Mouse (Mus musculus) 3T3-L1 (cell line): ENCODE results near the gene Grk3.

Experiments
- DNase-seq: peaks from one replicate; pipeline ENCODE4 v3.0.0-alpha.2; 2015; ENCODE audit warnings: low read depth, low spot score

Gene Grk3

GRCm38 (mm10) chr5:113009183-113009820, 6.3 kb downstream of the Grk3 start:
- DNase-seq = no peak

DNA sequence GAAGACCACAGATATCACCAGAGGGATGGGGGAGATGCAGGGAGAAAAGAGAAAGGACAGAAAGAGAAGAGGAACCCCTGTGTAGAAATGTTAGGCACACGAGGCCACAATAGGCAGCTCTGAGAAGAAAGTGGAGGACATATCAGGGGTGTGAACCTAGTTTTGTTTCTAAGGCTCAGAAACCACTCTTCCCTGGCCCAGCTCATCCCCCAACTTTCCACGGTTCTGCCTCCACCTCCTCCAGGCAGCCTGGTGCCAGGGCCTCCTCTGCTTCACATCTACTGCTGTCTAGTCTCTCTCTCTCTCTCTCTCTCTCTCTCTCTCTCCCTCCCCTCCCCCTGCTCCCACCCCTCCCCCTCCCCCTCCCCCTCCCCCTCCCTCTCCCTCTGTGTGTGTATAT, 7.1 kb downstream of the Grk3 start:
- DNase-seq = no peak

DNA sequence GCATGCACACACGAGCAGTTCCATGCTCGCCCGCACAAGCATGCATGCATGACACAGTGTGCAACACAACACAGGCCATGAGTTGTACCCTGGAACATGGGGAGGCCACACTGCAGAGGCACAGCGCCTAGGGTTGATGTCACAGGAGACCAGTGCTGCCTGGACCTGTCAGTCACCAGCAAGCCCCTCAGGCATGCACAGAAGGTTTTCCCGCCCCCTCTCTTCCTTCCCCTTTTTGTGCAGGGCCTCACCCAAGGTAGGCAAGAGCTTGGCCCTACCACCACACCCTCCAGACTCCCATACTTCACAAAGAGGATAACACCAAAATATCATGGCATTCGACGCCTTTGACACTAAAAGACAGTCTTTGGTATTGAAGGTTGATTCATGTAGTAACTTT, 8.6 kb downstream of the Grk3 start:
- DNase-seq = no peak

GRCm38 (mm10) chr5:113005941-113006391, 9.6 kb downstream of the Grk3 start:
- DNase-seq = no peak

DNA sequence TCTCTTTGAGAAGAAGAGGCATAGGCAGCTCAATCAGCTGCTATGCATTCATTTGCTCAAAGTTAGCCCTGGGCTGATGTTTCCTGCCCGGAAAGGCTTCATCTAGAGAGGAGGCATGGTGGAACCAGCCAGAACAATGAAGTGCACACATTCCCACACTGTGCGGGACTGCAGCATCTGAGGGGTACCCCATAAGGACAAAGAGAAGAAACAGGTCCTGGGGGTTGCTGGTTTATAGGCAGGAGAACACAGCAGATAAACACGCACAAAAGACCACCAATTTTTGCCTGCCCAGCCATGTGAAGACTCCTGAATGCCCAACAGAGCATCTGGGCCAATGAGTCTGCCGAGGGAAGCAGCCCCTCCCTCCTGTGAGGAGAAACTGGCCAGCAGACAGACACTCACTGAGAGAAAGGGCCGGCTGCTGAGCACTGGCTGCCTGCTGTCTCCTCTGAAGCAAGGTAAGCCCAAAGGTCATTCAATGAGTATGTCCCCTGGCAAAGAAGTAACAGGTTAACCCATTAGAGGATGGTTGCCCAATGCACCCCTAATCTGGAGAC, 12.7 kb downstream of the Grk3 start:
- DNase-seq = no peak

GRCm38 (mm10) chr5:112999227-112999626, 16.4 kb downstream of the Grk3 start:
- DNase-seq = no peak

DNA sequence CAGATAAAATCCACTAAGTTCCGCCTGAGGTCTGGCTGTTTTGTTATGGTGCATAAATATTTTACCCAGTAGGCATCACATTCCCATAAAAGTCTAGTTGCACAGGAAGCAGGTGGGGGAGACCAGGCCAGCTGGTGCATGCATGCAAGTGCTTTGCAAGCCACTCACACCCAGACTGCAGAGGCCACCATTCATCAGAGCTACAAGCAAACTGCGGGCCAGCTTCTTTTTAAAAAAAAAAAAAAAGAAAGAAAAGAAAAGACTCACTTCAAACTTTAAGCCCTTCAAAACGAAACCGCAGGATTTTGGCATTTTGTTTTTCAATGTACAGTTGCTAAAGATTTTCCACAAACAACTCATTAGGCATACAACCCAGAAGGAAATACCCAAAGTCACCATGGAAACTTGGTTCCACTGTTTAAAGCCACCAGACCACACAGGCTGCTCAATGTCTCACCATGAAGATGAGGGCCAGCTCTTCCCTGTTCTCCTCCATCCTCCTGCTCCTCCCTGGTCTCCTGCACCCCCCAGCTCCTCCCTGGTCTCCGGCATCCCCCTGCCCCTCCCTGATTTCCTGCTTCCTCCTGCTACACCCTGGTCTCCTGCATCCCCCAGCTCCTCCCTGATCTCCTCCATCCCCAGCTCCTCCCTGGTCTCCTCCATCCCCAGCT, 17.9 kb downstream of the Grk3 start:
- no peak for DNase-seq

- no peak for DNase-seq
Observed at GRCm38 (mm10) chr5:112991245-112991644, 24.3 kb downstream of the Grk3 start.

GRCm38 (mm10) chr5:112981931-112982330, 33.7 kb downstream of the Grk3 start:
- DNase-seq = no peak

DNA sequence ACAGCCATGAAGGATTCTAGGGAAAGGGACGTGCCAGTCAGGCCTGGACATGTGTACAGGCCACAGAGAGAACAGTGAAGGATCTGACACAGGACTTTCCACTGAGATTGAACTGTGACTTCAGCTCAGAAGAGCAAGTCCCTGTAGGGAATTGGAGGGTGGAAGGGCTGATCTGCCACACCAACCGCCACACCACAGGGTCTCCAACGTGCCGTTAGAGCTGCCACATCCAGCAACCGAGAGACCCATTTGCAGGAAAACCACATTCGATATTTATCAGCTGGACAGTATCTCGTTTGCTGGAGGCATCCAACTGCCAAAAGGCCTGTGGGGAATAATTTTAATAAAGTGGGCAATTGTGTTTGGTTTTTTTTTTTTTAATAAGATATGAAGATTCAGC, 35.9 kb downstream of the Grk3 start:
- no peak for DNase-seq

GRCm38 (mm10) chr5:112979195-112979594, 36.4 kb downstream of the Grk3 start:
- no peak for DNase-seq

DNA sequence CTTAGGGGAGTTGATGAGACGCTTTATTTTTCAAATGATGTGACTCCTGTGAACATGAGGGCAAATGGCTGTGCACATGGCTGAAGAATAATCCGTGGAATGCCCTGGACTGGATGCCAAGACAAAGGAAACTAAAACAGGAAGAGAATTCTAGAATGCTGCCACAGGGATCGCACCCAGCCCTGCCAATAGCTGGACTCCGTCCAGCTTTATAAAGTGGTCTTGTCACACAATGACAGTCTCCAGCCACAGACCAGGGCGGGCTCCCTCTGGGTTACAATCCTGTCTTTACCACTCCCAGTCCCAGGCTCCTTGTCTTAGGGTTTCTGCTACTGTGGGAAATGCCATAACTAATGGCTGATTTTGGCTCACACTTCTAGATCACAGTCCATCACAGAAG, 38.5 kb downstream of the Grk3 start:
- DNase-seq = no peak

DNA sequence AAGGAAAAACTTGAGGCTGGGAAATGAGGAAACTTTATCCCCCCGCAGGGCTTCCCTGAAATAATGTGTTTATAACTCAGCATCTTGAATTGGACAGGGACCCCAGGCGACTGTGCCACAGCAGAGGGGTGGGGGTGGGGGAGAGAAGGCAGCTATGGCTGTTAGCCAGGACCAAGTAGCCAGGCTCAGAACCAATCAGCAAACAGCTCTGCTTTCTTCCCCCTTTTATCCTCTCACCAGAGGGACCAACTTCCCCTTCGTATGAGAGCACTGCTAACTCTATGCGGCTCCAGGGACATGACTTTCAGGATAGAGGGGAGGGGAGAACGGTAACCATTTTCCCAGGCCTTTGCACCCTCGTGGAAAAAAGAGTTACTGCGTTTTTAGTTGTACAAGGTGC, 42.0 kb downstream of the Grk3 start:
- no peak for DNase-seq

DNA sequence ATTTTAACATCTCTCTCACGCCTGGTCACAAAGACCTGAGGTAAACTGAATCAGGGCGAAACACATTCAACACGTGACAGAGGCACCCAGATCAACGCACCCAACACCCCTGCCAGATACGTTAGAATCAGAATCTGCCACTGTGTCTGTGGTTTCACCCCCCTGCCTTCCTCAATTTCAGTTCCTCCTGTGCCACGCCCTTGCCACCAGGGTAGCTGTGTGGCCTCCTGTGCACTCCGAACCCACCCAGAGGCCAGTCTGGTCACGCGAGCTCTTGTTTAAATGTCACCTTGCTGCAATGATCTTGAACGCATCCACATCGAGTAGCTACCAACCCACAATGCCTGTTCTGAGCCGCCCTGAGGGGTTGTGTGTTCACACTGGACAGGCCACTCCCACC, 43.3 kb downstream of the Grk3 start:
- DNase-seq = no peak

GRCm38 (mm10) chr5:112963495-112963894, 52.1 kb downstream of the Grk3 start:
- no peak for DNase-seq

- DNase-seq = no peak
Observed at GRCm38 (mm10) chr5:112962166-112962565, 53.4 kb downstream of the Grk3 start.

DNA sequence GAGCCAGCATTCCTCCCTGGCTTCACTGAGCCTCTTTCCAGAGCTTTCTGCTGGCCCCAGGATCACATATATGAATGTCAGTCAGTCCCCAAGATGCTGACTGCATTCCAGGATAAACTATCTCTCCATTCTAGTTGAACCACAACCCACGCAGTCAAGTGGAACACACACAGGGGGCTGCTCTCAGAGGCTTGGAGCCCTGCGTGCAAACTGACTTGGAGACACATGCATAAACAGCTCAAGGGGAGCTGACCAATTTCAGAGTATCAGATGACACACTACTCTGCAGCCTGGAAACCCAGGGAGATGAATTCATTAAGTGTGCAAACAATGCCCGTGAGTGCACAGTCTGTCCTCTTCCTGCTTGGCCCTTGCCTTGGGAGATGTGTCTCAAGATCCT, 54.7 kb downstream of the Grk3 start:
- DNase-seq = no peak

DNA sequence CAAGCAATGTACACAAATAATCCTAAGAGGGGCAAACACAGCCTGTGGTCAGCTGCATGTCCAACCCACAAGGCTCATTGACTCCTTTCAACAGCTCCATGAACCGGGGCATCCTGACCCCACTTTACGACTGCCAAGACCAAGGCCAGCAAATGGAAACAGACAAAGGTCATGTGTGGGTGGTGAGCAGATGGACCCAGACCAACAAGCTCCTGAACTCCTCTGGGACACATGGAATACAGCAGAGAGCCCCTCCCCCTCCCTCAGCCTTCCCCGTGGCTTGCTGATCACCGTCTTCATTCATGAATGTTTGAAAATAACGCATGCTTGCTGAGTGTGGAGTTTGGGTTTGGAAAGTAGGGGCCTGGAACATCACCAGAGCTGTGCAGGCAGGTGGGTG, 57.3 kb downstream of the Grk3 start:
- no peak for DNase-seq

- no peak for DNase-seq
Observed at GRCm38 (mm10) chr5:112956841-112957240, 58.8 kb downstream of the Grk3 start.

GRCm38 (mm10) chr5:112956368-112956767, 59.2 kb downstream of the Grk3 start:
- no peak for DNase-seq

GRCm38 (mm10) chr5:112950847-112951246, 64.7 kb downstream of the Grk3 start:
- no peak for DNase-seq

DNA sequence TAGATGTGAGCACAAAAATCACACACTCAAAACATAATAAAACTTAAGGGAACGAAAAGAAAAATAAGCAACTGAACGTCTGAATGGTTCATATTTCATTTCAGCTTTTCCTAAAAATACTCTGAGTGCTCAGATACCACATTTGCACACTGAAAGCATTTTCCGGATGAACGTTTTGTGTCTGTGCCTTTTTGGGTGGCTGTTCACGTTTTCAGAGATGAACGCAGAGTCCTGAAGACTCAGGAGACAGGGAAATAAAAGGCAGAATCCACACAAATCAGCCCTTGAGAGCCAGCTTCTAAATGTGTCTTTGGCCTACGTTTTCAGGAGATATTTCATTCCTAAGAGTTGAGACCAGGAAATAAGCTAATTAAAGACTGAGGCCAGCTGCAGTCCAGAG, 69.7 kb downstream of the Grk3 start:
- no peak for DNase-seq

GRCm38 (mm10) chr5:112942244-112942643, 73.3 kb downstream of the Grk3 start:
- DNase-seq = no peak
